Mouse (Mus musculus): Measurements from ENCODE around the gene S1pr4. TPM values are rescaled to one million over a fixed set of nuclear protein-coding genes. Genes with fewer than 3 reads are reported as not detected.

The S1pr4 gene
- polyA plus RNA-seq (2012; rRNA removed): 2.3 and 4.9 TPM in 2 replicates

DNA sequence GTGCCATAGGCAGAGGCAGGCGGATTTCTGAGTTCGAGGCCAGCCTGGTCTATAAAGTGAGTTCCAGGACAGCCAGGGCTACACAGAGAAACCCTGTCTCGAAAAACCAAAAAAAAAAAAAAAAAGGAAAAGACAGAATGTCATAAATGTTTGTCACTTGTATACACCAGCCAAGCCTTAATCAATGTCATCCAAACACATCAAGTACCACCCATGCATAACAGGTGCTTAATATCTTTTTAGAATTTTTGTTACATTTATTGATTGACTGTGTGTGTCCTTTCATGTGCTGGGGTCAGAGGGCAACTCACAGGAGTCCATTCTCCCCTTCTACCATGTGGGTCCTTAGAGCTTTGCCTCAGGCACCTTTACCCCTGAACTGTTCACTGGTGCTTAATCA lies at the start of gene S1pr4:
S1pr4 (minus strand) TSS at position 101 of the 400 bp plus-strand sequence.
- Histone ChIP-seq H3K4me1 (ENCODE audit: control insufficient read depth, insufficient read depth, low read length) (peaks cover 3% of the 10 kb centered on the region; the same call in 1 of the 2 replicates), H3K36me3 (ENCODE audit: control insufficient read depth, insufficient read depth, low read length) (no peaks in the 10 kb centered on the region), H3K4me3 (ENCODE audit: insufficient read depth, low read depth, low read length) (peak within 1 kb of the TSS; percentile 30), H3K27me3 (replicated peaks; ENCODE audit: control insufficient read depth, insufficient read depth, low read length) (no peaks in the 10 kb centered on the region), H3K27ac (ENCODE audit: insufficient read depth, low read depth, low read length) (peak within 1 kb of the TSS; percentile 61)
- no peak for DNase-seq
- 75% methylated on average over 3 of the region's 3 CpGs for WGBS
- TF ChIP-seq CTCF (conservative IDR thresholded peaks at IDR 0.05; ENCODE audit: insufficient read depth, insufficient read length, low read depth, low read length) (no peak), POLR2A (IDR thresholded peaks at IDR 0.05; ENCODE audit: low read depth, low read length) (no peak)

DNA sequence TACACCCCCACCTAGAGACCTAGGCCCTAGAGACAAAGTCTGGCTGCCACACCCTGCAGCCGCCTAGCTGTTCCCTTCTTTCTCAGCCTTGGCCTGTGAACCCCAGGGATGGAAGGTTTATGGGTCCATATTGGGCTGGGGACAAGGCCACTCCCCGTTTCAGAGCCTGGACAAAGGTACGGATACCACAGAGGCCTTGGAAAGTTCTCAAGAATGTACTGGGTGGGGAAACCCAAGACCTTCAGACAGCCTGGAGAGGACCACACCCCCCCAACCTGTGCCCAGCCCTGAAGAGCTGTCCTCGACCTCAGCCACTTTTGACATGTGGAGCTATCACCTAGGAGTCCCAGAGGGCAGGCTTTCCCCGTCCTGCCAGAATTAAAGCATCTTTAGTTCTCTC lies 49.0 kb upstream of the S1pr4 start:
- no peak overlapping the region for H3K4me3 ChIP-seq (ENCODE audit: insufficient read depth, low read depth, low read length)
- H3K4me1 ChIP-seq (ENCODE audit: control insufficient read depth, insufficient read depth, low read length): peaks cover 3% of the 10 kb centered on the region
- TF ChIP-seq POLR2A (IDR thresholded peaks at IDR 0.05; ENCODE audit: low read depth, low read length): no peak
- TF ChIP-seq CTCF (conservative IDR thresholded peaks at IDR 0.05; ENCODE audit: insufficient read depth, insufficient read length, low read depth, low read length): no peak
- H3K36me3 ChIP-seq (ENCODE audit: control insufficient read depth, insufficient read depth, low read length): no peaks in the 10 kb centered on the region
- no peak overlapping the region for H3K27ac ChIP-seq (ENCODE audit: insufficient read depth, low read depth, low read length)
- 66% methylated on average over 5 of the region's 5 CpGs for WGBS
- H3K27me3 ChIP-seq (replicated peaks; ENCODE audit: control insufficient read depth, insufficient read depth, low read length): no peaks in the 10 kb centered on the region
- no peak for DNase-seq

- H3K4me1 ChIP-seq (ENCODE audit: control insufficient read depth, insufficient read depth, low read length): peaks cover 22% of the 10 kb centered on the region
- TF ChIP-seq POLR2A (IDR thresholded peaks at IDR 0.05; ENCODE audit: low read depth, low read length): no peak
- no peak for TF ChIP-seq CTCF (conservative IDR thresholded peaks at IDR 0.05; ENCODE audit: insufficient read depth, insufficient read length, low read depth, low read length)
- no peaks in the 10 kb centered on the region for H3K36me3 ChIP-seq (ENCODE audit: control insufficient read depth, insufficient read depth, low read length)
- WGBS: 96% methylated on average over 13 of the region's 13 CpGs
- no peaks in the 10 kb centered on the region for H3K27me3 ChIP-seq (replicated peaks; ENCODE audit: control insufficient read depth, insufficient read depth, low read length)
- no peak for DNase-seq
- no peak overlapping the region for H3K27ac ChIP-seq (ENCODE audit: insufficient read depth, low read depth, low read length)
- no peak overlapping the region for H3K4me3 ChIP-seq (ENCODE audit: insufficient read depth, low read depth, low read length)
Observed at GRCm38 (mm10) chr10:81546788-81547571, 47.0 kb upstream of the S1pr4 start.

DNA sequence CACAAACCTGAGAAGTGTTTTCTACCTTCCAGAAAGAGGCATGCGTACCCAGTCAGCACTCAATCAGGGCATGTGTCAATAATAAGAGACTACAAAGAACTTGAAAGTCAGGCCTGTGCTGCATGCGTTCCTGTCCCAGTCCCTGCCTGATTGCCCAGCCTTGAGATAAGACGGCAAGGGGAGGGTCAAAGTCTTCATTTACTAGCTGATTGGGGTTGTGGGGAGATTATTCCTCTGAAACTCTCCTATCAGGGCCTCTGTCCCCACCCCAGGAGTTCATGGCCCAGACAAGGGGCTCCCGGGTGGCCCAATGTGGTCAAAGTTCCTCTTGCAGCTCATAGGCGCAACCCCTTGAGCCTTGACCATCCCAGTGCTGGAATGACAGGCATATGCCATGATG lies 46.4 kb upstream of the S1pr4 start:
- H3K36me3 ChIP-seq (ENCODE audit: control insufficient read depth, insufficient read depth, low read length): no peaks in the 10 kb centered on the region
- TF ChIP-seq POLR2A (IDR thresholded peaks at IDR 0.05; ENCODE audit: low read depth, low read length): no peak
- TF ChIP-seq CTCF (conservative IDR thresholded peaks at IDR 0.05; ENCODE audit: insufficient read depth, insufficient read length, low read depth, low read length): no peak
- H3K4me1 ChIP-seq (ENCODE audit: control insufficient read depth, insufficient read depth, low read length): peaks cover 27% of the 10 kb centered on the region
- WGBS: 85% methylated on average over 5 of the region's 5 CpGs
- no peak for DNase-seq
- no peak overlapping the region for H3K4me3 ChIP-seq (ENCODE audit: insufficient read depth, low read depth, low read length)
- H3K27me3 ChIP-seq (replicated peaks; ENCODE audit: control insufficient read depth, insufficient read depth, low read length): no peaks in the 10 kb centered on the region
- no peak overlapping the region for H3K27ac ChIP-seq (ENCODE audit: insufficient read depth, low read depth, low read length)

- H3K27me3 ChIP-seq (replicated peaks; ENCODE audit: control insufficient read depth, insufficient read depth, low read length): no peaks in the 10 kb centered on the region
- peak within 1 kb of the TSS; percentile 93 for H3K4me3 ChIP-seq (ENCODE audit: insufficient read depth, low read depth, low read length)
- H3K36me3 ChIP-seq (ENCODE audit: control insufficient read depth, insufficient read depth, low read length): no peaks in the 10 kb centered on the region
- peak; percentile 100 for DNase-seq
- WGBS: 1% methylated on average over 51 of the region's 59 CpGs
- TF ChIP-seq POLR2A (IDR thresholded peaks at IDR 0.05; ENCODE audit: low read depth, low read length) (no peak), CTCF (conservative IDR thresholded peaks at IDR 0.05; ENCODE audit: insufficient read depth, insufficient read length, low read depth, low read length) (no peak)
- peaks cover 30% of the 10 kb centered on the region for H3K4me1 ChIP-seq (ENCODE audit: control insufficient read depth, insufficient read depth, low read length)
- peak within 1 kb of the TSS; percentile 84 for H3K27ac ChIP-seq (ENCODE audit: insufficient read depth, low read depth, low read length)
Observed at GRCm38 (mm10) chr10:81545161-81545747, 45.3 kb upstream of the S1pr4 start, which contains the start of gene Gna11. Gna11 (minus strand) TSS chr10:81545190.

- no peak for TF ChIP-seq POLR2A (IDR thresholded peaks at IDR 0.05; ENCODE audit: low read depth, low read length)
- no peak for TF ChIP-seq CTCF (conservative IDR thresholded peaks at IDR 0.05; ENCODE audit: insufficient read depth, insufficient read length, low read depth, low read length)
- peaks cover 30% of the 10 kb centered on the region for H3K4me1 ChIP-seq (ENCODE audit: control insufficient read depth, insufficient read depth, low read length)
- H3K4me3 ChIP-seq (ENCODE audit: insufficient read depth, low read depth, low read length): peak overlapping the region; percentile 93
- no peak for DNase-seq
- H3K36me3 ChIP-seq (ENCODE audit: control insufficient read depth, insufficient read depth, low read length): no peaks in the 10 kb centered on the region
- no peaks in the 10 kb centered on the region for H3K27me3 ChIP-seq (replicated peaks; ENCODE audit: control insufficient read depth, insufficient read depth, low read length)
- WGBS: 2% methylated on average over 93 of the region's 93 CpGs
- H3K27ac ChIP-seq (ENCODE audit: insufficient read depth, low read depth, low read length): peak overlapping the region; percentile 27
Observed at GRCm38 (mm10) chr10:81544296-81545160, 44.6 kb upstream of the S1pr4 start.

Measured in kidney, adult 2 months (tissue).